Mouse (Mus musculus) urinary bladder, postnatal 0 days (tissue): ENCODE results near the gene Gm21292. TPM values are rescaled to one million over a fixed set of nuclear protein-coding genes. Genes with fewer than 3 reads are reported as not detected.

ENCODE experiments used
- polyA plus RNA-seq: library from polyadenylated mRNA; unstranded; fragments of >200 nt; fragmentation: Nextera tagmentation; extraction: Ambion mirVana; gene quantifications from 2 replicates; pipeline ENCODE4 v1.2.1, GENCODE M21; 2015

Gene Gm21292
- polyA plus RNA-seq: not detected in 2 replicates

DNA sequence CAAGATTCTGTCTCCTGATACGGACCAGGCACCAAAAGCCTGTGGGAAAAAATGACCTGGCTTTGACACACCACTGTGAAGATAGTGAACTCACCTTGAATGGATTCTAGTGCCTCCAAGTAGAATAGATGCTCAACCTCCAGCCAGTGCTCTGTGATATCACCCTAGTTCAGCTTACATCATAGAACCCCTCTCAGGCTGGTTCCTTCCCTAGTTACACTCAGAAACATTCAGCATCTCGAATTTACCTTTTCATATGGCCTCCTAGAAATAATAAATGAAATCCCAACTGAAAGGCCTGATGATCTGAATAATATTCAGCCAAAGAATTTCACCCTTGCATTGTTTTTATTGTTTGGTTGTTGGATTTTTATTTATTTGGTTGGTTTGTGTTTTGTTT is at the start of gene Gm21292:
Gene Gm21292, minus strand, starts transcription at position 101 of the 400 bp plus-strand sequence.

Other genes starting within 250 kb of the Gm21292 start
- not detected in 2 replicates for gene Gm21721, start 68.3 kb upstream of the Gm21292 start, polyA plus RNA-seq
- not detected in 2 replicates for gene Gm21812, start 213.3 kb upstream of the Gm21292 start, polyA plus RNA-seq